Mouse (Mus musculus): ENCODE measurements around the gene Bag5. TPM values are rescaled to one million over a fixed set of nuclear protein-coding genes. Genes with fewer than 3 reads are reported as not detected.
"Not testable (repeated sequence)": the region's sequence is repeated elsewhere in the genome, so short reads cannot be mapped to it uniquely, and the experiment has no call there.

Gene Bag5
- total and polyA plus RNA-seq, 2 experiments from 2014 or later, result 16.3 to 34.7 TPM

GRCm38 (mm10) chr12:111716505-111716904, 3.4 kb upstream of the Bag5 start:
- TF ChIP-seq EP300 (IDR thresholded peaks at IDR 0.05; ENCODE audit: low read depth) (no peak), CTCF (IDR thresholded peaks at IDR 0.05; ENCODE audit: low read depth) (no peak)
- DNase-seq (ENCODE audit: low spot score) (no peak), ATAC-seq (ENCODE audit: insufficient read depth, low read depth) (no peak)
- no peak overlapping the region for H3K4me3 ChIP-seq (ENCODE audit: low read depth, low read length)
- H3K4me1 ChIP-seq (ENCODE audit: control insufficient read depth, insufficient read depth), result peaks cover 14% of the 10 kb centered on the region
- peaks cover under 1% of the 10 kb centered on the region; the same call in 1 of the 2 replicates for H3K36me3 ChIP-seq (replicated peaks; ENCODE audit: control insufficient read depth, insufficient read depth, low read length)
- WGBS, result 95% methylated on average over 7 of the region's 7 CpGs
- H3K9me3 ChIP-seq (replicated peaks; ENCODE audit: control insufficient read depth, low read length), result no peaks in the 10 kb centered on the region
- no peak overlapping the region for H3K9ac ChIP-seq (replicated peaks; ENCODE audit: low read depth, low read length)
- no peak overlapping the region for H3K4me2 ChIP-seq (ENCODE audit: low read depth, low read length)
- no peak overlapping the region for H3K27ac ChIP-seq (ENCODE audit: low read depth)
- H3K27me3 ChIP-seq (ENCODE audit: control insufficient read depth, insufficient read depth, low read length), result no peaks in the 10 kb centered on the region

GRCm38 (mm10) chr12:111713880-111714279, 823 bp upstream of the Bag5 start:
- H3K27me3 ChIP-seq (ENCODE audit: control insufficient read depth, insufficient read depth, low read length); H3K9me3 ChIP-seq (replicated peaks; ENCODE audit: control insufficient read depth, low read length); H3K27ac ChIP-seq (ENCODE audit: low read depth); H3K9ac ChIP-seq (replicated peaks; ENCODE audit: low read depth, low read length); ATAC-seq (ENCODE audit: insufficient read depth, low read depth); DNase-seq (ENCODE audit: low spot score): not testable (repeated sequence)
- H3K36me3 ChIP-seq (replicated peaks; ENCODE audit: control insufficient read depth, insufficient read depth, low read length), result peaks cover 26% of the 10 kb centered on the region
- WGBS, result 70% methylated on average over 6 of the region's 6 CpGs
- H3K4me2 ChIP-seq (ENCODE audit: low read depth, low read length), result peak overlapping the region; percentile 85
- peaks cover 15% of the 10 kb centered on the region for H3K4me1 ChIP-seq (ENCODE audit: control insufficient read depth, insufficient read depth)
- peak overlapping the region; percentile 96; the same call in 1 of the 2 replicates for H3K4me3 ChIP-seq (ENCODE audit: low read depth, low read length)

DNA sequence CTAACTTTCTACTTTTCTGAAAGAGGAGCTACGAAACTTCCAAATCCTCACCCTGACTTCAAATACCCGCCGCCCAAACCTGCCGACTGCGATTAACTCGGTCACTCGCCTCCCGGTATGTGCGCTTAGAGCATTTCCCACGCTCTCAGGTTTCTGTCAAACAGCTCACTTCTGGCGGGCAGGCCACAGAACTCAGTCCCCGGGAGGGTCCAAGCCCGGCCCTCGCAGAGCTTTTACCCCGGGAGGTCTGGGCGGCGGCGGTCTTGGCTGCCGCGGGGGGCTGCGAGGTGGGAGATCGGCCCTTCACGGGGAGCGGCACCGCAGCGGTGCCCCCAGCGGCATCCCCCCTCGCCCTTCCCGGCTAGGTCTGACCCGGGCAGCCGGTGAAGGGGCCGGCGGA, 581 bp downstream of the Bag5 start:
- under 1% methylated on average over 33 of the region's 33 CpGs for WGBS
- ATAC-seq (ENCODE audit: insufficient read depth, low read depth) (no peak; the same call in none of the 2 replicates), DNase-seq (ENCODE audit: low spot score) (no peak)
- no peak for TF ChIP-seq EP300 (IDR thresholded peaks at IDR 0.05; ENCODE audit: low read depth)
- Histone ChIP-seq H3K4me2 (ENCODE audit: low read depth, low read length) (peak overlapping the region; percentile 85), H3K27me3 (ENCODE audit: control insufficient read depth, insufficient read depth, low read length) (no peaks in the 10 kb centered on the region), H3K4me3 (ENCODE audit: low read depth, low read length) (peak overlapping the region; percentile 96), H3K9ac (replicated peaks; ENCODE audit: low read depth, low read length) (peak overlapping the region; percentile 89), H3K4me1 (ENCODE audit: control insufficient read depth, insufficient read depth) (peaks cover 15% of the 10 kb centered on the region), H3K9me3 (replicated peaks; ENCODE audit: control insufficient read depth, low read length) (no peaks in the 10 kb centered on the region), H3K27ac (ENCODE audit: low read depth) (peak overlapping the region; percentile 87), H3K36me3 (replicated peaks; ENCODE audit: control insufficient read depth, insufficient read depth, low read length) (peaks cover 31% of the 10 kb centered on the region)

DNA sequence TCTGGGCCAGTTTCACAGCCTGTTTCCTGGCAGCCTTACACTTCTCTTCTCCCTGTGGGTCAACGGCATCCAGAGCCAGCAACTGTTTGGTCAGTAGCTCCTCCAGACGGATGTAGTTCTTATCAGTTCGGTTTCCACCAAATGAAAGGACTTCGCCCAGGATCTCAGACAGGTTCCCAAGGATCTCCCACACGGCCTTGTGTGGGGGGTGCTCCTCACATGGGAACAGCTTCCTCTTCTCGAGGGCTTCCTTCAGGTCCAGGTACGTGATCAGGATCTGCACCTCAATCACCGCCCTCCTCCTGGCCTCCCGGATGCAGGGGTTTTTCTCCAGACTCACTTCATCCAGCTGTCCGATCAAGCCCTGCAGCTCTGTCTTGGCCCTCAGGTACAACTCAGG, 3.0 kb downstream of the Bag5 start:
- 67% methylated on average over 10 of the region's 10 CpGs for WGBS
- no peak overlapping the region for H3K27ac ChIP-seq (ENCODE audit: low read depth)
- ATAC-seq (ENCODE audit: insufficient read depth, low read depth) (no peak), DNase-seq (ENCODE audit: low spot score) (no peak)
- no peak overlapping the region for H3K9ac ChIP-seq (replicated peaks; ENCODE audit: low read depth, low read length)
- no peak overlapping the region for H3K4me2 ChIP-seq (ENCODE audit: low read depth, low read length)
- H3K27me3 ChIP-seq (ENCODE audit: control insufficient read depth, insufficient read depth, low read length), result no peaks in the 10 kb centered on the region
- no peak for TF ChIP-seq CTCF (IDR thresholded peaks at IDR 0.05; ENCODE audit: low read depth)
- TF ChIP-seq EP300 (IDR thresholded peaks at IDR 0.05; ENCODE audit: low read depth), result no peak
- peaks cover 30% of the 10 kb centered on the region for H3K4me1 ChIP-seq (ENCODE audit: control insufficient read depth, insufficient read depth)
- no peaks in the 10 kb centered on the region for H3K9me3 ChIP-seq (replicated peaks; ENCODE audit: control insufficient read depth, low read length)
- H3K36me3 ChIP-seq (replicated peaks; ENCODE audit: control insufficient read depth, insufficient read depth, low read length), result peaks cover 31% of the 10 kb centered on the region
- no peak overlapping the region for H3K4me3 ChIP-seq (ENCODE audit: low read depth, low read length)

DNA sequence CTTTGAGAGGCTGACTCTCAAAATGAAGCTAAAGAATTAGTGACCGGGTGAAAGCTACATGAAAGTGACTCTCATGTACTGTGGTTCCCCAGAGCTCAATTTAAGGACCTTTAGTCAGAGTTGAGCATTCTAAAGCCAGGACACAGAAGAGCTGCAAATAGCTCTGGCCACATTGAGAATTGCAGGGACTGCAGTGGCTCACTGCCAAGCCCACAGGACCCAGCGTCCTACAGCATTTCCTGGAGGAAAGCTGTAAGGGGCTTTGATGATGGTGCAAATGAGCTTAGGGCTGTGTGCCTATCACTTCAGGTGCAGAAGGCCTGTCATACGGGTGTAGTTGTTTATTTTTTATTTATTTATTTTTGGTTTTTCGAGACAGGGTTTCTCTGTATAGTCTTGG, 4.9 kb downstream of the Bag5 start:
- Histone ChIP-seq H3K27me3 (ENCODE audit: control insufficient read depth, insufficient read depth, low read length) (no peaks in the 10 kb centered on the region), H3K36me3 (replicated peaks; ENCODE audit: control insufficient read depth, insufficient read depth, low read length) (peaks cover 31% of the 10 kb centered on the region), H3K4me2 (ENCODE audit: low read depth, low read length) (no peak overlapping the region), H3K4me3 (ENCODE audit: low read depth, low read length) (no peak overlapping the region), H3K27ac (ENCODE audit: low read depth) (peak overlapping the region; percentile 63), H3K9me3 (replicated peaks; ENCODE audit: control insufficient read depth, low read length) (no peaks in the 10 kb centered on the region), H3K9ac (replicated peaks; ENCODE audit: low read depth, low read length) (no peak overlapping the region), H3K4me1 (ENCODE audit: control insufficient read depth, insufficient read depth) (peaks cover 34% of the 10 kb centered on the region)
- WGBS, result 49% methylated on average over 4 of the region's 4 CpGs
- no peak for DNase-seq (ENCODE audit: low spot score)
- no peak for TF ChIP-seq CTCF (IDR thresholded peaks at IDR 0.05; ENCODE audit: low read depth)
- TF ChIP-seq EP300 (IDR thresholded peaks at IDR 0.05; ENCODE audit: low read depth), result peak; percentile 47; the same call in 1 of the 2 replicates
- ATAC-seq (ENCODE audit: insufficient read depth, low read depth), result no peak

DNA sequence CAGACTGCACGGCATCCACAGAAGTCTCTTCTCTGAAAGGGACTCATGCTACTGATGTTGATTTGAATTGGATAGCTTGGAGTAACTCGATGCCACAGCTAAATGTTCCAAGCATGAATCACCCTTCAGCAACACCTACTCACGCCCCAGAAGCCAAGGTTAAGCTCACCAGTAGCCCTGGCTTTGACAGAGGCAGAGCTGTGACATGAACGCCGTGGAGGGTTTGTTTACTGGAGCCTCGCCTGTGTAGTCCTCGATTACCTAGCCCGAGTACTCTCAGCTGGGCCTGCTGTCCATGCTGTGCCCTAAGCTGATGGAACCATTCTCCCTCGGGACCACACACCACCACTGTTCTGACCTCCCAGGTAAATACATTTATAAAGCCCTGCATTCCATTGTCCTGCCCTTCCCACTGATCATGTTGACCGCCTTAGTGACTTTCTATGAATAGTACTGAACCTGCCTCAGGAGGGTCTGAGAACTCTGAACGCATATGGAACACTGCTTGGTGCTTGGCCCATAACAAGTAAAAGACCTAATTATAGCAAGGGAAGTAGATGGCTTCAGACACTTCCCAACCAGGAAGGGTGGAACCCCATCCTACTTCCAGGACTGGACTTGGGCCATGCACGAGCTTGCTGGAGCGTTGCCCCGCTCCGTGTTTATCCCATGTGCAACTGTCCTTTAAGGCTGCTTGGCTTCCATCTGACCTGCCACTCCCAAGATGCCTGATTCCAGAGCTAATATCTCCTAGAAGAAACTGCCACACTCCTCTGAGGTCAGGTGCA, 7.7 kb downstream of the Bag5 start:
- no peaks in the 10 kb centered on the region for H3K9me3 ChIP-seq (replicated peaks; ENCODE audit: control insufficient read depth, low read length)
- H3K4me2 ChIP-seq (ENCODE audit: low read depth, low read length), result no peak overlapping the region
- DNase-seq (ENCODE audit: low spot score) (peak; percentile 79), ATAC-seq (ENCODE audit: insufficient read depth, low read depth) (peak; percentile 76)
- no peak overlapping the region for H3K4me3 ChIP-seq (ENCODE audit: low read depth, low read length)
- peaks cover 20% of the 10 kb centered on the region for H3K36me3 ChIP-seq (replicated peaks; ENCODE audit: control insufficient read depth, insufficient read depth, low read length)
- H3K4me1 ChIP-seq (ENCODE audit: control insufficient read depth, insufficient read depth), result peaks cover 24% of the 10 kb centered on the region
- WGBS, result 20% methylated on average over 15 of the region's 15 CpGs
- no peaks in the 10 kb centered on the region for H3K27me3 ChIP-seq (ENCODE audit: control insufficient read depth, insufficient read depth, low read length)
- TF ChIP-seq CTCF (IDR thresholded peaks at IDR 0.05; ENCODE audit: low read depth) (no peak), EP300 (IDR thresholded peaks at IDR 0.05; ENCODE audit: low read depth) (peak; percentile 86)
- no peak overlapping the region for H3K9ac ChIP-seq (replicated peaks; ENCODE audit: low read depth, low read length)
- H3K27ac ChIP-seq (ENCODE audit: low read depth), result peak overlapping the region; percentile 87
